ENCODE assay signal across 10 mouse cellular contexts in genomic region chr14:79617121-79617828, GRCm38 (mm10). TPM values are rescaled to one million over a fixed set of nuclear protein-coding genes. Genes with fewer than 3 reads are reported as not detected.
DNase-seq lines count a peak whose midpoint lies in the region; TF ChIP-seq lines count a peak whose summit lies in the region.
"Had no signal": no experiment of that assay in that cellular context is flagged by ENCODE, and none has a peak within 500 bp of the region (broad histone marks: within the 10 kb centered on the region; RNA-seq: fewer than 3 reads in every experiment).

No protein-coding gene starts in this region.

- H3K27ac ChIP-seq in kidney, adult 2 months (ENCODE audit: insufficient read depth, low read depth, low read length), result no peak overlapping the region
- H3K27ac ChIP-seq: midbrain, embryonic 12.5 days had no signal

- peak; percentile 12 for DNase-seq in kidney, adult 2 months
- DNase-seq in kidney, adult 9 months, result no peak
- DNase-seq in ES-CJ7 (ENCODE audit: low read depth, low spot score), result peak; percentile 17
- peak; percentile 82 for DNase-seq in brain, embryonic 14.5 days (ENCODE audit: low read depth)
- peak; percentile 21 to 67 for DNase-seq in left cerebral cortex, postnatal 25 days (ENCODE audit: low spot score in 2 of 2)
- no peak for DNase-seq in T-cell, adult 2 months (ENCODE audit: low spot score)
- DNase-seq in ovary, adult 18-20 months (ENCODE audit: low spot score), result no peak
- DNase-seq in kidney, adult 11 months, result no peak

- intact Hi-C loops in left cerebral cortex, postnatal 25 days (cut with DNase I), result loop anchor here (1.0 to 10.0 kb wide), 5 partner anchors 44 to 596 kb away; partner anchors contain the start of gene Pcdh8

- H3K4me3 ChIP-seq in kidney, adult 2 months (ENCODE audit: insufficient read depth, low read depth, low read length), result no peak overlapping the region
- H3K4me3 ChIP-seq: midbrain, embryonic 12.5 days had no signal

- no peaks in the 10 kb centered on the region for H3K4me1 ChIP-seq in kidney, adult 2 months (ENCODE audit: control insufficient read depth, insufficient read depth, low read length)
- H3K4me1 ChIP-seq: midbrain, embryonic 12.5 days had no signal

- peaks cover 3% of the 10 kb centered on the region for H3K36me3 ChIP-seq in kidney, adult 2 months (ENCODE audit: control insufficient read depth, insufficient read depth, low read length)

- TF ChIP-seq POLR2A in kidney, adult 2 months (IDR thresholded peaks at IDR 0.05; ENCODE audit: low read depth, low read length), result no peak
- no peak for TF ChIP-seq POLR2A in brain, embryonic 14.5 days (IDR thresholded peaks at IDR 0.05; ENCODE audit: borderline replicate concordance, extremely low read depth, insufficient read depth, insufficient read length, poor library complexity, severe bottlenecking)

- WGBS in kidney, adult 2 months, result 81% methylated on average over 8 of the region's 8 CpGs

- TF ChIP-seq CTCF in kidney, adult 2 months (conservative IDR thresholded peaks at IDR 0.05; ENCODE audit: insufficient read depth, insufficient read length, low read depth, low read length), result no peak; the same call in 1 of the 2 replicates
- peak; percentile 34; the same call in 1 of the 2 replicates for TF ChIP-seq CTCF in brain, embryonic 14.5 days (IDR thresholded peaks at IDR 0.05; ENCODE audit: borderline replicate concordance, extremely low read depth, insufficient read depth, insufficient read length)

- H3K27me3 ChIP-seq in kidney, adult 2 months (replicated peaks; ENCODE audit: control insufficient read depth, insufficient read depth, low read length), result no peaks in the 10 kb centered on the region
- H3K27me3 ChIP-seq: midbrain, embryonic 12.5 days had no signal

RNA-seq across cellular contexts. Expression of gene Sugt1, which starts 29.8 kb away (rescaled TPM):
- 6.8 and 10.6 TPM in 2 replicates for polyA plus RNA-seq in kidney, adult 2 months (2012; rRNA removed)
- 44.7 and 49.9 TPM in 2 replicates for polyA plus RNA-seq in brain, embryonic 14.5 days (2012; rRNA removed)
- 10 to 100 TPM; 85.3 to 94.0 TPM for total RNA-seq in left cerebral cortex, postnatal 25 days (2021)

RNA-seq across cellular contexts. Expression of gene Cnmd, which starts 44.7 kb away (rescaled TPM):
- polyA plus RNA-seq in kidney, adult 2 months (2012; rRNA removed), result 0.09 and 0.20 TPM in 2 replicates
- 1.7 and 2.6 TPM in 2 replicates for polyA plus RNA-seq in brain, embryonic 14.5 days (2012; rRNA removed)
- 1 to 10 TPM in 1 of 2 experiments, under 1 TPM in 1; 0.87 to 1.1 TPM for total RNA-seq in left cerebral cortex, postnatal 25 days (2021)
- polyA plus RNA-seq: intestine, embryonic 14.5 days had no signal

Comparison
In these comparisons a context has a peak if more than half of its experiments do, and no peak if none do; other contexts are left out.
1. DNase-seq: peak in kidney, adult 2 months (single experiment), ES-CJ7 (single experiment), brain, embryonic 14.5 days (single experiment) and left cerebral cortex, postnatal 25 days (2 of 2); none in kidney, adult 9 months (single experiment), T-cell, adult 2 months (single experiment), ovary, adult 18-20 months (single experiment) and kidney, adult 11 months (single experiment).